Mouse (Mus musculus) midbrain, embryonic 16.5 days (tissue): ENCODE results near the gene 1700014D04Rik. TPM values are rescaled to one million over a fixed set of nuclear protein-coding genes. Genes with fewer than 3 reads are reported as not detected.
"Not testable (repeated sequence)": the region's sequence is repeated elsewhere in the genome, so short reads cannot be mapped to it uniquely, and the experiment has no call there.

ENCODE experiments used
- ATAC-seq: fragments of 200-750 bp; cut with Nextera tagmentation; 2 replicates; pipeline ENCODE4 v1.8.0; 2017; ENCODE audit warnings: moderate TSS enrichment
- H3K27ac ChIP-seq: fragments of 300-500 bp; sonication (generic); 2 replicates; pipeline ENCODE4 v1.5.1; 2014; ENCODE audit warnings: mild to moderate bottlenecking, low read length, mixed read lengths
- H3K27me3 ChIP-seq: fragments of 300-500 bp; sonication (generic); 2 replicates; pipeline ENCODE4 v1.6.1; 2014; ENCODE audit warnings: low read depth, low read length, mixed read lengths; ENCODE audit not compliant: control insufficient read depth, insufficient read depth
- H3K36me3 ChIP-seq: fragments of 300-500 bp; sonication (generic); 2 replicates; pipeline ENCODE4 v1.6.1; 2014; ENCODE audit warnings: mild to moderate bottlenecking, low read length, moderate library complexity, mixed read lengths; ENCODE audit not compliant: control insufficient read depth, insufficient read depth
- H3K4me1 ChIP-seq: fragments of 300-500 bp; sonication (generic); 2 replicates; pipeline ENCODE4 v1.6.1; 2014; ENCODE audit warnings: mild to moderate bottlenecking, low read length, mixed read lengths; ENCODE audit not compliant: control insufficient read depth, insufficient read depth
- H3K4me2 ChIP-seq: fragments of 300-500 bp; sonication (generic); 2 replicates; pipeline ENCODE4 v1.6.1; 2014; ENCODE audit warnings: mild to moderate bottlenecking, low read length, mixed read lengths
- H3K4me3 ChIP-seq: fragments of 300-500 bp; sonication (generic); 2 replicates; pipeline ENCODE4 v1.5.1; 2014; ENCODE audit warnings: low read depth, mild to moderate bottlenecking, low read length, moderate library complexity, mixed read lengths
- H3K9ac ChIP-seq: fragments of 300-500 bp; sonication (generic); 2 replicates; pipeline ENCODE4 v1.6.1; 2014; ENCODE audit warnings: low read depth, low read length, mixed read lengths
- H3K9me3 ChIP-seq: fragments of 300-500 bp; sonication (generic); replicated peaks from 2 replicates; pipeline ENCODE4 v1.6.1; 2014; ENCODE audit warnings: mild to moderate bottlenecking, low read length, mixed read lengths; ENCODE audit not compliant: control insufficient read depth, poor library complexity, severe bottlenecking
- WGBS: fragments of 180-500 bp; shearing (Covaris S2); extraction: QIAGEN DNeasy Blood & Tissue Kit; methylation state at CpG from one replicate; pipeline ENCODE4 v1.1.7; 2014; 5-methylcytosine and 5-hydroxymethylcytosine counted together
- polyA plus RNA-seq: library from polyadenylated mRNA; unstranded; fragments of >200 nt; fragmentation: Nextera tagmentation; extraction: Ambion mirVana; gene quantifications from 2 replicates; pipeline ENCODE4 v1.2.1, GENCODE M21; 2015

1700014D04Rik gene
- 0.24 and 0.52 TPM in 2 replicates for polyA plus RNA-seq

- Histone ChIP-seq H3K4me2 (no peak within 1 kb of the TSS), H3K27me3 (no peaks in the 10 kb centered on the region), H3K27ac (no peak within 1 kb of the TSS), H3K9me3 (no peaks in the 10 kb centered on the region), H3K4me1 (no peaks in the 10 kb centered on the region), H3K4me3 (no peak within 1 kb of the TSS), H3K36me3 (no peaks in the 10 kb centered on the region), H3K9ac (no peak within 1 kb of the TSS)
- ATAC-seq, result no peak
- 81% methylated on average over 9 of the region's 9 CpGs for WGBS
Observed at GRCm38 (mm10) chr13:59746711-59747110, at the start of gene 1700014D04Rik. Gene 1700014D04Rik, minus strand, starts transcription at chr13:59746752.

- Histone ChIP-seq H3K9ac (no peak overlapping the region), H3K4me1 (no peaks in the 10 kb centered on the region), H3K27me3 (no peaks in the 10 kb centered on the region), H3K9me3 (no peaks in the 10 kb centered on the region), H3K27ac (no peak overlapping the region), H3K4me2 (no peak overlapping the region), H3K36me3 (peaks cover 59% of the 10 kb centered on the region), H3K4me3 (no peak overlapping the region)
- ATAC-seq, result no peak
- 96% methylated on average over 6 of the region's 6 CpGs for WGBS
Observed at GRCm38 (mm10) chr13:59795807-59796465, 49.4 kb upstream of the 1700014D04Rik start.

GRCm38 (mm10) chr13:59794786-59795185 lies 48.2 kb upstream of the 1700014D04Rik start:
- H3K4me2 ChIP-seq, result no peak overlapping the region
- WGBS, result 88% methylated on average over 1 of the region's 1 CpGs
- peaks cover 54% of the 10 kb centered on the region for H3K36me3 ChIP-seq
- no peaks in the 10 kb centered on the region for H3K9me3 ChIP-seq
- no peak for ATAC-seq
- no peak overlapping the region for H3K9ac ChIP-seq
- no peak overlapping the region for H3K4me3 ChIP-seq
- H3K27me3 ChIP-seq, result no peaks in the 10 kb centered on the region
- H3K27ac ChIP-seq, result no peak overlapping the region
- no peaks in the 10 kb centered on the region for H3K4me1 ChIP-seq

- Histone ChIP-seq H3K9ac (no peak within 1 kb of the TSS), H3K27me3 (no peaks in the 10 kb centered on the region), H3K4me3 (no peak within 1 kb of the TSS), H3K27ac (no peak within 1 kb of the TSS), H3K36me3 (peaks cover 67% of the 10 kb centered on the region), H3K4me1 (no peaks in the 10 kb centered on the region), H3K9me3 (no peaks in the 10 kb centered on the region), H3K4me2 (no peak within 1 kb of the TSS)
- ATAC-seq, result no peak
- 95% methylated on average over 7 of the region's 7 CpGs for WGBS
Observed at GRCm38 (mm10) chr13:59782145-59782544, 35.6 kb upstream of the 1700014D04Rik start, which contains the start of gene Gm49354. Gene Gm49354, minus strand, starts transcription at chr13:59782245.

GRCm38 (mm10) chr13:59779744-59780264 lies 33.3 kb upstream of the 1700014D04Rik start:
- not testable (repeated sequence) for H3K27ac ChIP-seq, H3K4me1 ChIP-seq, H3K9ac ChIP-seq, H3K27me3 ChIP-seq, H3K4me2 ChIP-seq, H3K4me3 ChIP-seq, H3K9me3 ChIP-seq, ATAC-seq
- 100% methylated on average over 1 of the region's 1 CpGs for WGBS
- H3K36me3 ChIP-seq, result peaks cover 64% of the 10 kb centered on the region

- Histone ChIP-seq H3K4me2 (no peak overlapping the region), H3K4me1 (no peaks in the 10 kb centered on the region), H3K27ac (no peak overlapping the region), H3K27me3 (no peaks in the 10 kb centered on the region), H3K4me3 (no peak overlapping the region), H3K36me3 (peaks cover 60% of the 10 kb centered on the region), H3K9me3 (no peaks in the 10 kb centered on the region), H3K9ac (no peak overlapping the region)
- ATAC-seq, result no peak
- WGBS, result 87% methylated on average over 4 of the region's 4 CpGs
Observed at GRCm38 (mm10) chr13:59779213-59779612, 32.7 kb upstream of the 1700014D04Rik start.

GRCm38 (mm10) chr13:59775168-59775567 lies 28.6 kb upstream of the 1700014D04Rik start:
- no peak for ATAC-seq
- Histone ChIP-seq H3K27ac (no peak overlapping the region), H3K4me1 (peaks cover 6% of the 10 kb centered on the region; the same call in 1 of the 2 replicates), H3K4me3 (no peak overlapping the region), H3K27me3 (no peaks in the 10 kb centered on the region), H3K9me3 (no peaks in the 10 kb centered on the region), H3K9ac (no peak overlapping the region), H3K36me3 (peaks cover 32% of the 10 kb centered on the region), H3K4me2 (no peak overlapping the region)
- WGBS, result 87% methylated on average over 3 of the region's 3 CpGs

GRCm38 (mm10) chr13:59771257-59771656 lies 24.7 kb upstream of the 1700014D04Rik start:
- no peak overlapping the region for H3K27ac ChIP-seq
- peaks cover 28% of the 10 kb centered on the region for H3K4me1 ChIP-seq
- H3K36me3 ChIP-seq, result peaks cover 9% of the 10 kb centered on the region
- H3K27me3 ChIP-seq, result no peaks in the 10 kb centered on the region
- no peak for ATAC-seq
- no peak overlapping the region for H3K9ac ChIP-seq
- WGBS, result 68% methylated on average over 9 of the region's 9 CpGs
- H3K4me3 ChIP-seq, result no peak overlapping the region
- H3K4me2 ChIP-seq, result no peak overlapping the region
- no peaks in the 10 kb centered on the region for H3K9me3 ChIP-seq

- WGBS, result 75% methylated on average over 9 of the region's 9 CpGs
- Histone ChIP-seq H3K36me3 (peaks cover 9% of the 10 kb centered on the region), H3K9ac (peak overlapping the region; percentile 81; the same call in 1 of the 2 replicates)
Observed at GRCm38 (mm10) chr13:59770847-59771246, 24.3 kb upstream of the 1700014D04Rik start.

More at GRCm38 (mm10) chr13:59770847-59771246, 24.3 kb upstream of the 1700014D04Rik start:
- H3K9me3 ChIP-seq, result no peaks in the 10 kb centered on the region
- peak overlapping the region; percentile 55 for H3K4me2 ChIP-seq
- no peaks in the 10 kb centered on the region for H3K27me3 ChIP-seq
- no peak for ATAC-seq
- peaks cover 30% of the 10 kb centered on the region for H3K4me1 ChIP-seq
- peak overlapping the region; percentile 88 for H3K4me3 ChIP-seq
- H3K27ac ChIP-seq, result peak overlapping the region; percentile 96
